Mouse (Mus musculus) stomach, postnatal 0 days (tissue): ENCODE data around the gene Dynll1.

Source experiments
- CTCF ChIP-seq: IDR thresholded peaks from 2 replicates; pipeline ENCODE4 v1.5.1; 2016; ENCODE audit warnings: antibody characterized with exemption, low read depth, mild to moderate bottlenecking, moderate library complexity
- EP300 ChIP-seq: optimal IDR thresholded peaks from 2 replicates; pipeline ENCODE3; 2016; ENCODE audit warnings: antibody characterized with exemption

DNA sequence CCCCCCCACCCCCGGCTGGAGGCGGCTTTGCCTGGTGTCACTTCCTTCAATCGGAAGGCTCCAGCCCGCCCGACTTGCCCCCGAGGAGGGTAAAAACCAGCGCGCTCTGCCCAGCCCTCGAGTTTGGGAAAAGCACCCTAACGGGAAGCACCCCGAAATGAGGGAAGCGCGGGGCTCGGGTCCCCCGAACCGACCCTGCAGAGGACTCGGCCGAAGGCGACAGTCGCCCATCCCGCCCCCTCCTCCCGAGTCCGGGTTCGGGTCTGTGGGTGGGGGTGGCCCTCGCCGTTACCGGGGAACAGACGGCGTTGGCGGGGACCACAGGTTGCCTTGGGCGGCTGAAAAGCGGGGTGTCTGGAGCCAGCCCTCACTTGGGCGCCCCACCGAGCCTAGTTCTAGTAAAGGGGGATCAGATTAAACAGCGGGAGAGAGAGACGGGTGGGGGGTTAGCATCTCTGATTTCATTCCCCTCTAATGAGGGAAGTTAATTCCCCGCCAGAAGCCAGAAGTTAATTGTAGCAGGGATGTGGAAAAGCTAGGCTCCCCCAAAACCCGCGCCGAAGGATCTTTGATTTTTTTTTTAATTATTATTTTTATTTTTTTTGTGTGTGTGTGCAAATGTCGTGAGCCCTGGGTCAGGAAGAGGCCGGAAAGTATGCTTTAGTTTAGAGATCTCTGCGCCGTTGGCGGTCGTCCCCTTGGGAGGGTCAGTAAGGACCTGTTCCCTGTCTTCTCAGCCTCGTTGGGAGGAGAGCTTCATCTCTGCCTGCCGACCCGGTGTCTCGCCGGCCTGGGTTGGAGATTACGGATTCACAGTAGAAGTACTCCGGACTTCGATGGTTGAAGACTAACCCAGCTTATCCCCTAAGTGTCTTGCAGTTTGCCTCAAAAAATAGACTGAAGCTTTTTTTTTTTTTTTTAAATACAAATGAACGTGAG, 27.1 kb upstream of the Dynll1 start:
- no peak for TF ChIP-seq EP300
- no peak for TF ChIP-seq CTCF
